Mouse (Mus musculus) neural tube, embryonic 13.5 days (tissue): ENCODE measurements at regions not wholly inside any gene's neighbourhood (a gene's known extent, or its start where the extent isn't known, plus 50 kb on each side); places are given as distances from the start of the nearest gene placed in this dataset.
"Not testable (repeated sequence)": the region's sequence is repeated elsewhere in the genome, so short reads cannot be mapped to it uniquely, and the experiment has no call there.

Experiments used
- ATAC-seq: fragments of 200-750 bp; cut with Nextera tagmentation; 2 replicates; pipeline ENCODE4 v1.8.0; 2017; ENCODE audit warnings: low read depth, mild to moderate bottlenecking, moderate TSS enrichment, moderate library complexity
- H3K27ac ChIP-seq: fragments of 300-500 bp; sonication (generic); replicated peaks from 2 replicates; pipeline ENCODE4 v1.5.1; 2015; ENCODE audit warnings: moderate library complexity, mild to moderate bottlenecking, inconsistent platforms
- H3K27me3 ChIP-seq: fragments of 300-500 bp; sonication (generic); 2 replicates; pipeline ENCODE4 v1.6.1; 2015; ENCODE audit warnings: mild to moderate bottlenecking, inconsistent platforms
- H3K36me3 ChIP-seq: fragments of 300-500 bp; sonication (generic); 2 replicates; pipeline ENCODE4 v1.6.1; 2015; ENCODE audit warnings: mild to moderate bottlenecking, inconsistent platforms
- H3K4me1 ChIP-seq: fragments of 300-500 bp; sonication (generic); replicated peaks from 2 replicates; pipeline ENCODE4 v1.6.1; 2015; ENCODE audit warnings: inconsistent platforms
- H3K4me2 ChIP-seq: fragments of 300-500 bp; sonication (generic); 2 replicates; pipeline ENCODE4 v1.6.1; 2015; ENCODE audit warnings: inconsistent platforms, mild to moderate bottlenecking, moderate library complexity
- H3K4me3 ChIP-seq: fragments of 300-500 bp; sonication (generic); 2 replicates; pipeline ENCODE4 v1.5.1; 2015; ENCODE audit warnings: mild to moderate bottlenecking, inconsistent platforms
- H3K9ac ChIP-seq: fragments of 300-500 bp; sonication (generic); 2 replicates; pipeline ENCODE4 v1.6.1; 2015; ENCODE audit warnings: moderate library complexity, mild to moderate bottlenecking, inconsistent platforms
- H3K9me3 ChIP-seq: fragments of 300-500 bp; sonication (generic); 2 replicates; pipeline ENCODE4 v1.6.1; 2016; ENCODE audit warnings: inconsistent platforms
- WGBS: fragments of 180-500 bp; shearing (Covaris S2); methylation state at CpG from one replicate; pipeline ENCODE4 v1.1.7; 2015; 5-methylcytosine and 5-hydroxymethylcytosine counted together

DNA sequence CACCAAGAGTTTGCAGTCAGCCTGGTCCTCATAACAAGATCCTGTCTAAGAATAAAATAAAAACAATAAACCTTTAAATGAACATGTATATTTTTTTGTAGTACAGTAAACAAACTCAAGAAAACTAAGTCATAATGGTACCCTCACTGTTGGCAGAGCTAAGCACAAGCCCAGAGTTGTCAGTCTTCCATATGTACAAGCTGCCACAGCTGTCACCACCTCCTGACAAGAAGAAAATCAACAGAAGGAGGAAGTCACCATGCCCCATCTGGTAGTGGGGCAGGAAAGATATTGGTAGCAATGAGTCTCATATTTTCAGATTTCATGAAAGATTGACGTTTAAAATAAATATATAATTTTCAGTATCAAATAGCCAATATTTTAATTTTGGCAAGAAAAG lies 916.1 kb upstream of the Gm8797 start:
- Histone ChIP-seq H3K4me1 (no peaks in the 10 kb centered on the region), H3K27ac (no peak overlapping the region), H3K36me3 (no peaks in the 10 kb centered on the region), H3K4me3 (no peak overlapping the region), H3K9ac (no peak overlapping the region), H3K27me3 (no peaks in the 10 kb centered on the region), H3K9me3 (no peaks in the 10 kb centered on the region), H3K4me2 (no peak overlapping the region)
- no peak for ATAC-seq
- 89% methylated on average over 1 of the region's 1 CpGs for WGBS

DNA sequence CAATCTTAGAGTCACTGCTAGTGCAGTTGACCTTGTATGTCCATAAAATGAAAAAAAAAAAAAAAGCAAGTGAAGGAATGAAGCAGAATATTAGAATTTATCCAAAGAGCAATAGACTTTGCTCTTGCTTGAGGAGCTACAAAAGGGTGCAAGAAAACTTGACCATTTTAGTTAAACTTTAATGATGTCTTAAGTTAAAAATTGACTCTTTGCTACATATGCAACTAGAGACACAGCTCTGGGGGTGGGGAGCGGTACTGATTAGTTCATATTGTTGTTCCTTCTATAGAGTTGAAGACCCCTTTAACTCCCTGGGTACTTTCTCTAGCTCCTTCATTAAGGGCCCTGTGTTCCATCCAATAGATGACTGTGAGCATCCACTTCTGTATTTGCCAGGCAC lies 915.0 kb upstream of the Gm8797 start:
- Histone ChIP-seq H3K27ac (no peak overlapping the region), H3K36me3 (no peaks in the 10 kb centered on the region), H3K4me3 (no peak overlapping the region), H3K27me3 (no peaks in the 10 kb centered on the region), H3K4me2 (no peak overlapping the region), H3K9me3 (no peaks in the 10 kb centered on the region), H3K9ac (no peak overlapping the region), H3K4me1 (no peaks in the 10 kb centered on the region)
- 91% methylated on average over 1 of the region's 1 CpGs for WGBS
- no peak for ATAC-seq

DNA sequence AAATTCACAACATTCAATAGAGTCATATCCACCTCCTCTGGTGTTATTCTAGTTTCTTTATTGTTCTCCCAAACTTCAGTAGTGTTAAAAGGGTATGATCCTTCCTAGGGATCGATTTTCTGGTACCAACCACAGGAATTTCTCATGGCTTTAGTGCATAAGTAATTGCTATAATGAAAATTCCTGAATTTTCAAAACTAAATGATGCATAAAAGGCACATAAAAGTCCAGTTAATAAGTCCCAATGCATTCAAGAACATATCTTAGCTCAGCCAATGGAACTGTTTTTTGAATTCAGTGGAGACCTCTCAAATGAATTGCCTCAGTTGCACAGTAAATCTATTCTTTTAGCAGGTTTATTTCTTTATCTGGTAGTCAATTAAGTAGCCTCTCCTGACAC lies 913.7 kb upstream of the Gm8797 start:
- Histone ChIP-seq H3K27me3 (no peaks in the 10 kb centered on the region), H3K4me1 (no peaks in the 10 kb centered on the region), H3K9me3 (no peaks in the 10 kb centered on the region), H3K9ac (no peak overlapping the region), H3K27ac (no peak overlapping the region), H3K4me3 (no peak overlapping the region), H3K36me3 (no peaks in the 10 kb centered on the region), H3K4me2 (no peak overlapping the region)
- no peak for ATAC-seq
- WGBS = 62% methylated on average over 1 of the region's 1 CpGs

DNA sequence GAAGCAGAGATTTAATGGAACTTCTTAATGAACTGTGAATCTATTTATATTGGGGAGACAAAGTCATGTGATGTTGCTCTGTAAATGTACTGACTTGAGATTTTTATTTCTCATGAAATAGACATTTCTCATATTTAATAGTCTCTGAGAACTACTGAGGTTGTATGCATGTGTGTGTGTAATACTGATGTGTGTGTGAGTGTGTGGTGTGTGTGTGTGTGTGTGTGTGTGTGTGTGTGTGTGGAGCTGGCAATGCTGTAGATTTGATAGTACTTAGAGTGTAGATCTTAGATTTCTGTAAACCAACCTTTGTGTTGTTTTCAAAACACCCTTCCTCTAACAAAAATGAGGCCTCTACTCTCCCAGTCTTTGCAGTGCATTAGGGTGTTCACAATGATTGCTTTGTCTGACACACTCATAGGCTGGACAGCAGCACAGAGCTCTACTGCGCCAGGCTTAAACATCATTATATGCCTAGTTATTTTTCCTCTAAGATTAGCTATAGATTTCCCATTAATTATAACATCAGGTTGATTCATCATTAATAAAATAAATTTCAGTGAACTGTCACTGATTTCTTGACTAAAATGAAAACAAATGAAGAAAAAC lies 895.5 kb upstream of the Gm8797 start:
- WGBS = 62% methylated on average over 1 of the region's 1 CpGs
- Histone ChIP-seq H3K27ac (no peak overlapping the region), H3K27me3 (no peaks in the 10 kb centered on the region), H3K4me3 (no peak overlapping the region), H3K36me3 (no peaks in the 10 kb centered on the region), H3K9me3 (no peaks in the 10 kb centered on the region), H3K4me2 (no peak overlapping the region), H3K4me1 (no peaks in the 10 kb centered on the region), H3K9ac (no peak overlapping the region)
- no peak for ATAC-seq

DNA sequence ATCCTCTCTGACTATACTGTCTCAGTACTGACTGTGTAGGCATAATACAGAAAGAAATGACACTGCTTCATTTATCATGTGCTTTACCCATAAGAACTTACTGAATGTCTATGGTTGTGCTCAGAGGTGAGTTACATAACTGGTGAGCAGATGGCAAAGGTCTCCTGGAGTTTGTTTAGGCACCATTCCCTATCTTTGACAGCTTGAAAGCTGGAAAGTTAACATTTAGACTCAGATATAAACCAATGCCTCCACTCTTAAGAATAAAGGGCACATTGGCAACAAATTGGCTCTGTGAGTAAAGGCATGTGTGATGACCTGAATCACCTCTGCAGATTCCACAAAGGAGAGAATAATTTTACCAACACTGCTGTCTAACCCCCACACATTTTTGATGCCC lies 894.0 kb upstream of the Gm8797 start:
- no peak overlapping the region for H3K4me3 ChIP-seq
- no peak overlapping the region for H3K27ac ChIP-seq
- H3K4me2 ChIP-seq = no peak overlapping the region
- no peaks in the 10 kb centered on the region for H3K36me3 ChIP-seq
- H3K9ac ChIP-seq = no peak overlapping the region
- H3K4me1 ChIP-seq = no peaks in the 10 kb centered on the region
- H3K27me3 ChIP-seq = no peaks in the 10 kb centered on the region
- H3K9me3 ChIP-seq = no peaks in the 10 kb centered on the region
- ATAC-seq = no peak

DNA sequence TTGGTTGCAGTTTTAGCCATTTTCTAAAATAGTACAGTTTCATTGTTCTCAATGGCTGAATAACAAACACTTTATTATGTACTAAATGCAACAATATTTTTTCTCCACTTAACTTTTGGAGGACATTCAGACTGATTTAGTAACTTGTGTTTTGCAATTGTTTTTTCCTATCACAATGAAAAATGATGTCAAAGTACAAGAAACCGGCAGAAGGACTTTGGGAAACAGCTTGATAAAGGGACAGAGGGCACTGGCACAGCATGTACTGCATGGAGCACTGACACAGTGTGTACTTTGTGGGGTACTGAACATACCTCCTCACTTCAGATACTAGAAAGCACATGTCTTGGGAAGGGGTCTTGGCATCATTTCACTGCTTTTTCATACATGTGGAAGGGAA lies 884.4 kb upstream of the Gm8797 start:
- 78% methylated on average over 1 of the region's 1 CpGs for WGBS
- Histone ChIP-seq H3K4me3 (no peak overlapping the region), H3K27me3 (no peaks in the 10 kb centered on the region), H3K4me2 (no peak overlapping the region), H3K27ac (no peak overlapping the region), H3K9ac (no peak overlapping the region), H3K36me3 (no peaks in the 10 kb centered on the region), H3K4me1 (no peaks in the 10 kb centered on the region), H3K9me3 (no peaks in the 10 kb centered on the region)
- no peak for ATAC-seq

DNA sequence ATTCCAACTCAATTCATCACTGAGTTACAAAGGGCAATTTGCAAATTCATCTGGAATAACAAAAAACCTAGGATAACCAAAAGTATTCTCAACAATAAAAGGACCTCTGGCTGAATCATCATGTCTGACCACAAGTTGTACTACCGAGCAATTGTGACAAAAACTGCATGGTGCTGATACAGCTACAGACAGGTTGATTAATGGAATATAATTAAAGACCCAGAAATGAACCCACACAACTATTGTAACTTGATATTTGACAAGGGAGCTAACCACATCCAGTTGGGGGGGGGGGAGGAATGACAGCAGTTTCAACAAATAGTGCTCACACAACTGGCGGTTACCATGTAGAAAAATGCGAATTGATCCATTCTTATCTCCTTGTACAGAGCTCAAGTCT lies 864.7 kb upstream of the Gm8797 start:
- no peak overlapping the region for H3K4me3 ChIP-seq
- H3K4me1 ChIP-seq = no peaks in the 10 kb centered on the region
- H3K4me2 ChIP-seq = no peak overlapping the region
- H3K27me3 ChIP-seq = no peaks in the 10 kb centered on the region
- H3K9me3 ChIP-seq = 0 out of 2 replicates have a peak, but pooled peaks cover 5% of the 10 kb centered on the region
- no peak for ATAC-seq
- H3K36me3 ChIP-seq = no peaks in the 10 kb centered on the region
- WGBS = 87% methylated on average over 3 of the region's 3 CpGs
- no peak overlapping the region for H3K27ac ChIP-seq
- H3K9ac ChIP-seq = no peak overlapping the region

DNA sequence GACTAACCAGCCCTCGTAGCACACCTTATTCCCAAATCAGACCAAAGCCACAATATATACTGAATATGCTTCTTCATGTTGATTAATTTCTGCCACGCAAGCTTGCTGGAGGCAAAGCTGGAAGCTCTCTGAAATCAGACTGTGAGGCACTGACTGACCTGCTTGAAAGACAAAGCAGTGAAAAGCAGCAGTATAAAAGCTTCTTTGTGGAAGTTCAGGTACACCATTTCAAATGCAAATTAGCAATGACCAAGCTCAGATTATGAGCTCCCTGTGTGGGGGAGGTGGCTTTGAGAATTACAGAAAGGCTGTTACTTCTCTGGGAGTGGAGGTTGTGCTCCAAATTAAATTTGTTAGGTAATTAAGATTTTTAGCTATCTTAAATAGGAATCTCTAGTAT lies 857.5 kb upstream of the Gm8797 start:
- no peak for ATAC-seq
- no peaks in the 10 kb centered on the region for H3K36me3 ChIP-seq
- H3K27ac ChIP-seq = no peak overlapping the region
- 88% methylated on average over 2 of the region's 2 CpGs for WGBS
- no peak overlapping the region for H3K4me3 ChIP-seq
- no peak overlapping the region for H3K9ac ChIP-seq
- peaks cover 4% of the 10 kb centered on the region; the same call in 1 of the 2 replicates for H3K9me3 ChIP-seq
- H3K27me3 ChIP-seq = no peaks in the 10 kb centered on the region
- no peaks in the 10 kb centered on the region for H3K4me1 ChIP-seq
- no peak overlapping the region for H3K4me2 ChIP-seq

DNA sequence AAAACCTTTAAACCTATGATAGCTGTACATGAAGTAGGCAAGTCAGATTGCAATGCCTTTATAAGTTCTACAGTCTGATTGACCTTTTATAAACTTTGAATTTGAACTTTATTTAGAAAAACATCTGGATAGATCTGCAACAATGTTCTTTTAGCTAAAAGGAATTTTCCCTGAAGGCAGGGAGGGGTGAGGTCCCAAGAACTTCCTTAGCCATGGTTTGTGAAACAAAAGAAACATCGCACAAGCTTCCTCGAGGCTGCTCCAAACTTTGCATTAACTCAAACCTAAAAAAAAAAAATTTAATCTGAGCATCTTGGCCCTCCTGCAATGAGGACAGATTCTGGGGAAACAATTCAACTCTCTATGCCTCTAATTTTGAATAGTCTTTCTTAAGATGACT lies 854.8 kb upstream of the Gm8797 start:
- Histone ChIP-seq H3K4me1 (no peaks in the 10 kb centered on the region), H3K9ac (no peak overlapping the region), H3K4me2 (no peak overlapping the region), H3K27me3 (no peaks in the 10 kb centered on the region), H3K27ac (no peak overlapping the region), H3K36me3 (no peaks in the 10 kb centered on the region), H3K9me3 (peaks cover 4% of the 10 kb centered on the region; the same call in 1 of the 2 replicates), H3K4me3 (no peak overlapping the region)
- ATAC-seq = no peak
- WGBS = 76% methylated on average over 2 of the region's 2 CpGs

DNA sequence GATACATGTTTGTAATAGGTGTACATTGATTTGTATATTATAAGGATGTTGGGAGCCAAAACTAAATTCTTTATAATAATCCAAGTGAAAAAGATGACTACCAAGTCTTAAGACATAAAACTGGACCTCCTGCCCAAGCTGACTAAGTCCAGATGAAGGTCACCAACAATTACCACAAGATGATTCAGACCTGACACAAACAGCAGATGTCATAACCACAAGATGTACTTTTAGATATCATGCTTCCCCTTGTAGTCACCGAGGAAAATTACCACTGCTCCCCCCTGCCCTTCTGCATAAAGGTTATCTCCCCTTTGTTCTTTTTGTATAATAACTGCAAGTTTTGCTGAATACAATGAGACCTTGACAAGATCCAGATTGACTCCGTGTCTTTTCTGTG lies 843.0 kb upstream of the Gm8797 start:
- not testable (repeated sequence) for H3K27ac ChIP-seq, H3K27me3 ChIP-seq
- WGBS = 88% methylated on average over 2 of the region's 2 CpGs

DNA sequence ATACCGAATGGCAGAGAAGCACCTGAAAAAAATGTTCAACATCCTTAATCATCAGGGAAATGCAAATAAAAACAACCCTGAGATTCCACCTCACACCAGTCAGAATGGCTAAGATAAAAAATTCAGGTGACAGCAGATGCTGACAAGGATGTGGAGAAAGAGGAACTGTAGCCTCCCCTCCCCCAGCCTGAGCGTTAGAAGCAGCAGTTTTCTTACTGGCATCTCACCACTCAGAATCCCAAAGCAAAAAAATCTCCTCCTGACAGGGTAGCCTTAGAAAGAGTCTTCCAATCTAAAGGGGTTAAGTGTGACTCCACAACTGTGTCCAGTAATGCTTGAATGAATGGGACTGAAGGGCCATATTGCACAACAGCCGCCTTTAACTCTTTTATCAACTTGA lies 819.9 kb upstream of the Gm8797 start:
- WGBS = 87% methylated on average over 3 of the region's 3 CpGs
- not testable (repeated sequence) for H3K4me2 ChIP-seq, H3K9me3 ChIP-seq, H3K9ac ChIP-seq, H3K4me1 ChIP-seq, H3K36me3 ChIP-seq, ATAC-seq, H3K27me3 ChIP-seq, H3K4me3 ChIP-seq, H3K27ac ChIP-seq

More for the DNA sequence above, 843.0 kb upstream of the Gm8797 start:
- H3K4me3 ChIP-seq, H3K9ac ChIP-seq, H3K4me1 ChIP-seq, H3K9me3 ChIP-seq, H3K4me2 ChIP-seq, ATAC-seq, H3K36me3 ChIP-seq: not testable (repeated sequence)

DNA sequence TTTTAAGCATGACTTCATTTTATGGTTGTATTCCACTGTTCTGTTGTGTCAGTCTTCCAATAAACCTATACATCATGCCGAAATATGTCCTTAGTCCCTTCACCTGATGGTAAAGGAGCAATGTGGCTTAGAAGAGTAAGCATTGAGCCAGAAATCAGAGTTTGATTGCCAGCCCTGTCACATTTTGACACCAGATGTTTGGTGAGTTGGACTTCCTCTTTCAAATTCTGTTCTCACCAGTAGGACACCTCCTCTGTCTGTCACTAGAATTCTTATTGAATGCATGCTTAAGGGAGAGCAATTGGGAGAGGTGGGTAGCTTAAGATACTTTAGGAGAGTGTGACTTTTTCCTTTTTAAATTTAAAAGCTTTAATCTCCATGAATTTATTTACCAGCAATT lies 779.1 kb upstream of the Gm8797 start:
- Histone ChIP-seq H3K4me3 (no peak overlapping the region), H3K4me2 (no peak overlapping the region), H3K9me3 (no peaks in the 10 kb centered on the region), H3K27me3 (no peaks in the 10 kb centered on the region), H3K27ac (no peak overlapping the region), H3K36me3 (no peaks in the 10 kb centered on the region), H3K9ac (no peak overlapping the region), H3K4me1 (peaks cover 8% of the 10 kb centered on the region)
- 81% methylated on average over 1 of the region's 1 CpGs for WGBS
- no peak for ATAC-seq

DNA sequence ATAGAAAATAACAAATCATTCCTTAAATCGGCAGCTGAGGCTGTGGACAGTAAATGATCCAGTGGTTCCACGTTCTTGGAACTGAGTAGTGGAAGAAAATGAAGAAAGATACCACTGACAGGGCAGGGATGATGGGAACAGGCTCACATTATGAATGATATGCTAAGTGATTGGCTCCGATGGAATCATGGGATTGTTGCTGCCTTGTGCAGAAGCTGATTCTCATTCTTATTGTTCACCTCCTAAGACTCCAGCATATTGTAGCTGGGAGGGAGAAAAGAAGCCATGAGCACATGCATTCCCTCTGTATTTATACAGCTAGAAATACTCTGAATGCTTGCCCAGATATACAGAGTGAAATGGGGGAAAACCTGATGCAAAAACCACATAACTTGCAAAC lies 777.3 kb upstream of the Gm8797 start:
- H3K27me3 ChIP-seq = no peaks in the 10 kb centered on the region
- no peak overlapping the region for H3K4me3 ChIP-seq
- H3K9me3 ChIP-seq = no peaks in the 10 kb centered on the region
- peaks cover 11% of the 10 kb centered on the region for H3K4me1 ChIP-seq
- no peaks in the 10 kb centered on the region for H3K36me3 ChIP-seq
- no peak overlapping the region for H3K9ac ChIP-seq
- peak; percentile 16; the same call in 1 of the 2 replicates for ATAC-seq
- 57% methylated on average over 3 of the region's 3 CpGs for WGBS
- peak overlapping the region; percentile 25; the same call in 1 of the 2 replicates for H3K27ac ChIP-seq
- H3K4me2 ChIP-seq = no peak overlapping the region
